Mouse (Mus musculus) testis, adult 2 months (tissue): ENCODE results near the gene Pctp.

Experiments used
- CTCF ChIP-seq: fragments of 200-500 bp; IDR thresholded peaks from 2 replicates; pipeline ENCODE4 v1.5.1; 2012; ENCODE audit warnings: low read depth, mild to moderate bottlenecking, inconsistent platforms, low read length, moderate library complexity; ENCODE audit not compliant: control insufficient read depth, insufficient read depth, insufficient replicate concordance
- POLR2A ChIP-seq: fragments of 200-500 bp; IDR thresholded peaks from 2 replicates; pipeline ENCODE4 v1.6.1; 2012; ENCODE audit warnings: low read depth, mild to moderate bottlenecking, inconsistent platforms, low read length, moderate library complexity; ENCODE audit not compliant: control insufficient read depth

DNA sequence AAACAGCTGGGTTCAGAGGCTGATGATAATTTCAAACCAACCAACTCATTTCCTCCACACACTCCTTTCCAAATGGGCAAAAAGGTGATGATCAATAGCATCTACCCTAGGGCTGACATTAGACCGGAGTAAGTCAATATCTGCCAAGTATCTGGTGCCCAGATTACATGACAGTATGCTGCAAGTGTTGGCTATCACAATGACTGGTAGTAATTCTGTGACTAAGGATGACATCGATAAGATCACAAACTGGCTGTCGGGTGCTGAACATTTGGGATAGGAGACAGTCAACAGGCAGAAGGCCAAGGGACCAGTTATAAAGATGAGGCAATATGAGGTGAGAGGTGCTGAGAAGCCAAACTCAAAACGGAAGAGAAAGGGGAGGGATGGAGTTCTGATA, 2.0 kb downstream of the Pctp start:
- TF ChIP-seq CTCF, result no peak
- no peak for TF ChIP-seq POLR2A
